Mouse (Mus musculus) hematopoietic multipotent progenitor cell, adult 10-12 weeks (in vitro differentiated cells): Measurements from ENCODE around the gene Gm21725. TPM values are rescaled to one million over a fixed set of nuclear protein-coding genes. Genes with fewer than 3 reads are reported as not detected.

Experiments used
- polyA plus RNA-seq: library from polyadenylated mRNA; stranded (reverse); fragments of >175 nt; gene quantifications from 2 replicates; pipeline ENCODE4 v1.2.3, GENCODE M21; 2012; ENCODE audit warnings: low replicate concordance

Gm21725 gene
- polyA plus RNA-seq: not detected in 2 replicates

DNA sequence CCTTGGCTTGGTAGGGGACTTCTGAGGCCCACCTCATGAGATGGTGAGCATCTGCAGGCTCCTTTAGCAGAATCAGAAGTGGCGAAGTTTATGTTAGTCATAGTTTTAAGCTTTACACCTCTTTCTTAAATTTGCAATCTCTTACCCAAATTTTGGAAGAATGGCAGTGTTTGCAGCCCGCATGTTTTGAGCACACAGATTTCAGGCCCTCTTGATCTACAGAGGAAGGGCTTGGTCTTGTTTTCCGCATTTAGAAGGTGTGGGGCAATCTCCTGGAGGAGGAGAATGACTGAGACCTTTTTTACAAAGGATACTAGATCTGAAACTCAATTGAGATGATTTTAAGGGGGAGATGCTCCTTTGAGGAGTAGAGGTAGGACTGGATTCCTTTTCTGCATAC, at the start of gene Gm21725:
Gene Gm21725 (minus strand): TSS at position 101 of the 400 bp plus-strand sequence.

Other genes starting within 250 kb of the Gm21725 start
- not detected in 2 replicates for gene Gm21891, start 215.6 kb downstream of the Gm21725 start, polyA plus RNA-seq
- not detected in 2 replicates for gene Gm21425, start 187.1 kb downstream of the Gm21725 start, polyA plus RNA-seq
- gene Gm21828, start 125.1 kb downstream of the Gm21725 start, polyA plus RNA-seq: not detected in 2 replicates
- gene Gm21440, start 96.7 kb downstream of the Gm21725 start, polyA plus RNA-seq: not detected in 2 replicates
- not detected in 2 replicates for gene Gm21454, start 96.6 kb downstream of the Gm21725 start, polyA plus RNA-seq
- not detected in 2 replicates for gene Gm21866, start 116.5 kb upstream of the Gm21725 start, polyA plus RNA-seq
- not detected in 2 replicates for gene Gm20773, start 145.0 kb upstream of the Gm21725 start, polyA plus RNA-seq